Mouse (Mus musculus) urinary bladder, postnatal 4 days (tissue): Measurements from ENCODE around the gene Gm13305.
"Not testable (repeated sequence)": the region's sequence is repeated elsewhere in the genome, so short reads cannot be mapped to it uniquely, and the experiment has no call there.

Experiments used
- DNase-seq, 2 experiments: peaks; one replicate each; pipeline ENCODE4 v3.0.0; 2021 to 2022; ENCODE audit warnings: low spot score in 2 of 2

Gm13305 gene

GRCm38 (mm10) chr4:42168503-42168902 lies at the start of gene Gm13305:
Gene Gm13305 (minus strand): TSS chr4:42168603.
- not testable (repeated sequence) for DNase-seq

GRCm38 (mm10) chr4:42184980-42185372 lies 16.6 kb upstream of the Gm13305 start:
- not testable (repeated sequence) for DNase-seq

- not testable (repeated sequence) for DNase-seq
These were observed 16.0 kb upstream of the Gm13305 start for GRCm38 (mm10) chr4:42184324-42184979.

GRCm38 (mm10) chr4:42183234-42184197 lies 15.1 kb upstream of the Gm13305 start:
- DNase-seq = not testable (repeated sequence)

- DNase-seq = not testable (repeated sequence)
These were observed 9.8 kb upstream of the Gm13305 start for GRCm38 (mm10) chr4:42178243-42178642.

- not testable (repeated sequence) for DNase-seq
These were observed 15.3 kb downstream of the Gm13305 start, which contains the start of gene Gm13306 for GRCm38 (mm10) chr4:42153136-42153535. Gene Gm13306 (plus strand): TSS chr4:42153436.

GRCm38 (mm10) chr4:42114517-42114916 lies 53.9 kb downstream of the Gm13305 start, which contains the start of gene Gm13304:
Gene Gm13304 (plus strand): TSS chr4:42114817.
- not testable (repeated sequence) for DNase-seq
